25 mouse cellular contexts compared by ENCODE assay signal in genomic region chr2:101711608-101712007, GRCm38 (mm10). TPM values are rescaled to one million over a fixed set of nuclear protein-coding genes. Genes with fewer than 3 reads are reported as not detected.
DNase-seq lines count a peak whose midpoint lies in the region; ATAC-seq lines count a peak whose summit lies in the region.
"Had no signal": no experiment of that assay in that cellular context is flagged by ENCODE, and none has a peak within 500 bp of the region (broad histone marks: within the 10 kb centered on the region; RNA-seq: fewer than 3 reads in every experiment).

No protein-coding gene starts in this region.

- 0 out of 2 replicates have a peak, but pooled peaks cover 6% of the 10 kb centered on the region for H3K27me3 ChIP-seq in heart, embryonic 13.5 days (replicated peaks)
- no peaks in the 10 kb centered on the region for H3K27me3 ChIP-seq in kidney, embryonic 16.5 days (ENCODE audit: insufficient read depth, low read length)
- no peaks in the 10 kb centered on the region for H3K27me3 ChIP-seq in midbrain, embryonic 10.5 days (ENCODE audit: low read depth, poor library complexity, severe bottlenecking)
- H3K27me3 ChIP-seq in midbrain, embryonic 16.5 days (ENCODE audit: control insufficient read depth, insufficient read depth, low read depth, low read length) = no peaks in the 10 kb centered on the region
- H3K27me3 ChIP-seq: embryonic facial prominence, embryonic 15.5 days; hindbrain, embryonic 13.5 days had no signal

- 59% methylated on average over 3 of the region's 3 CpGs for WGBS in heart, embryonic 13.5 days
- 78% methylated on average over 3 of the region's 3 CpGs for WGBS in kidney, embryonic 16.5 days
- 89% methylated on average over 3 of the region's 3 CpGs for WGBS in midbrain, embryonic 10.5 days
- WGBS in midbrain, embryonic 16.5 days = 83% methylated on average over 3 of the region's 3 CpGs

- ATAC-seq in heart, embryonic 13.5 days (ENCODE audit: extremely low read depth, insufficient number of reproducible peaks, low FRiP score, low TSS enrichment) = no peak
- ATAC-seq in kidney, embryonic 16.5 days (ENCODE audit: low FRiP score, low TSS enrichment) = peak; percentile 86
- ATAC-seq in midbrain, embryonic 16.5 days = no peak
- ATAC-seq: CD4-positive, CD25-positive, alpha-beta regulatory T cell, adult 4 months; forebrain, embryonic 14.5 days; forebrain, postnatal 0 days; hindbrain, embryonic 16.5 days had no signal

- no peak for DNase-seq in heart, postnatal 25 days (ENCODE audit: low spot score)
- DNase-seq in kidney, postnatal 25 days = no peak
- DNase-seq in midbrain, embryonic 10.5 days (ENCODE audit: low spot score) = no peak
- DNase-seq in cerebellum, adult 11 months = no peak
- DNase-seq: adrenal gland, adult 2 months; adrenal gland, postnatal 14 days; cerebellum, adult 11-12 months; cerebellum, adult 8-10 months; cerebellum, postnatal 10 days; cerebellum, postnatal 36 days; embryo, embryonic 11 days; forebrain, postnatal 0 days; gastrocnemius, adult 2 months; gastrocnemius, postnatal 14 days; heart, adult 18-20 months; heart, postnatal 36 days had no signal

- H3K4me1 ChIP-seq in heart, embryonic 13.5 days = peaks cover 19% of the 10 kb centered on the region
- no peaks in the 10 kb centered on the region for H3K4me1 ChIP-seq in kidney, embryonic 16.5 days (ENCODE audit: insufficient read depth, low read length)
- H3K4me1 ChIP-seq in midbrain, embryonic 10.5 days = peaks cover 7% of the 10 kb centered on the region
- H3K4me1 ChIP-seq in midbrain, embryonic 16.5 days (ENCODE audit: control insufficient read depth, insufficient read depth, low read length) = no peaks in the 10 kb centered on the region
- H3K4me1 ChIP-seq: embryonic facial prominence, embryonic 15.5 days; hindbrain, embryonic 10.5 days had no signal

- no peak overlapping the region for H3K9ac ChIP-seq in heart, embryonic 13.5 days
- H3K9ac ChIP-seq in kidney, embryonic 16.5 days (replicated peaks; ENCODE audit: low read length) = no peak overlapping the region
- no peak overlapping the region for H3K9ac ChIP-seq in midbrain, embryonic 16.5 days (ENCODE audit: low read depth, low read length)
- H3K9ac ChIP-seq: embryonic facial prominence, embryonic 15.5 days; forebrain, postnatal 0 days; hindbrain, embryonic 13.5 days had no signal

- intact Hi-C loops in heart, postnatal 25 days (cut with DNase I) = loop anchor here (10.0 kb wide), 1 partner anchor 743 kb away; the partner anchor contains the start of gene Fjx1

- no peaks in the 10 kb centered on the region for H3K9me3 ChIP-seq in heart, embryonic 13.5 days
- no peaks in the 10 kb centered on the region for H3K9me3 ChIP-seq in kidney, embryonic 16.5 days (ENCODE audit: low read length)
- no peaks in the 10 kb centered on the region for H3K9me3 ChIP-seq in midbrain, embryonic 10.5 days (replicated peaks)
- H3K9me3 ChIP-seq in midbrain, embryonic 16.5 days (replicated peaks; ENCODE audit: control insufficient read depth, low read length, poor library complexity, severe bottlenecking) = no peaks in the 10 kb centered on the region
- H3K9me3 ChIP-seq: embryonic facial prominence, embryonic 15.5 days; hindbrain, embryonic 10.5 days; hindbrain, embryonic 13.5 days had no signal

- no peak overlapping the region for H3K4me3 ChIP-seq in heart, embryonic 13.5 days
- no peak overlapping the region for H3K4me3 ChIP-seq in kidney, embryonic 16.5 days (ENCODE audit: low read length)
- no peak overlapping the region for H3K4me3 ChIP-seq in midbrain, embryonic 10.5 days
- no peak overlapping the region for H3K4me3 ChIP-seq in midbrain, embryonic 16.5 days (ENCODE audit: low read depth, low read length)
- H3K4me3 ChIP-seq: embryonic facial prominence, embryonic 15.5 days; gastrocnemius, adult 2 months; hindbrain, embryonic 10.5 days; hindbrain, embryonic 13.5 days had no signal

- 0 out of 2 replicates have a peak overlapping the region, but pooled peaks have one; percentile 5 for H3K27ac ChIP-seq in heart, embryonic 13.5 days (replicated peaks)
- H3K27ac ChIP-seq in kidney, embryonic 16.5 days (ENCODE audit: low read length) = no peak overlapping the region; the same call in 1 of the 2 replicates
- H3K27ac ChIP-seq in midbrain, embryonic 10.5 days (replicated peaks) = peak overlapping the region; percentile 13; the same call in 1 of the 2 replicates
- H3K27ac ChIP-seq in midbrain, embryonic 16.5 days (ENCODE audit: low read length) = no peak overlapping the region
- H3K27ac ChIP-seq: embryonic facial prominence, embryonic 15.5 days; gastrocnemius, adult 2 months; hindbrain, embryonic 10.5 days; hindbrain, embryonic 13.5 days had no signal

- peaks cover 9% of the 10 kb centered on the region for H3K36me3 ChIP-seq in heart, embryonic 13.5 days
- peaks cover 11% of the 10 kb centered on the region for H3K36me3 ChIP-seq in kidney, embryonic 16.5 days (ENCODE audit: insufficient read depth, low read length)
- H3K36me3 ChIP-seq in midbrain, embryonic 10.5 days = peaks cover 14% of the 10 kb centered on the region
- H3K36me3 ChIP-seq in midbrain, embryonic 16.5 days (ENCODE audit: control insufficient read depth, insufficient read depth, low read length) = no peaks in the 10 kb centered on the region
- H3K36me3 ChIP-seq: hindbrain, embryonic 13.5 days had no signal

- no peak overlapping the region for H3K4me2 ChIP-seq in heart, embryonic 13.5 days
- H3K4me2 ChIP-seq in kidney, embryonic 16.5 days (replicated peaks; ENCODE audit: low read depth, low read length) = no peak overlapping the region
- no peak overlapping the region for H3K4me2 ChIP-seq in midbrain, embryonic 16.5 days (ENCODE audit: low read length)
- H3K4me2 ChIP-seq: embryonic facial prominence, embryonic 15.5 days; hindbrain, embryonic 13.5 days had no signal

RNA-seq across cellular contexts. Expression of gene Traf6, which starts 33.4 kb away (rescaled TPM):
- 4.6 and 4.8 TPM in 2 replicates for polyA plus RNA-seq in heart, embryonic 13.5 days (2015; fragmentation: Nextera tagmentation; extraction: Ambion mirVana)
- total RNA-seq in heart, postnatal 25 days (2021) = 1 to 10 TPM; 8.9 to 9.3 TPM
- 10.4 and 11.9 TPM in 2 replicates for polyA plus RNA-seq in kidney, embryonic 16.5 days (2015; fragmentation: Nextera tagmentation; extraction: Ambion mirVana)
- 16.9 and 18.7 TPM in 2 replicates for polyA plus RNA-seq in midbrain, embryonic 10.5 days (2016; fragmentation: Nextera tagmentation; extraction: Ambion mirVana)
- polyA plus RNA-seq in midbrain, embryonic 16.5 days (2015; fragmentation: Nextera tagmentation; extraction: Ambion mirVana) = 5.2 and 6.8 TPM in 2 replicates

Comparison
In these comparisons a context has a peak if more than half of its experiments do, and no peak if none do; other contexts are left out.
1. H3K27ac ChIP-seq: peak in heart, embryonic 13.5 days (single experiment) and midbrain, embryonic 10.5 days (single experiment); none in kidney, embryonic 16.5 days (single experiment) and midbrain, embryonic 16.5 days (single experiment).